In genomic region chr15:83162001-83162400, GRCm38 (mm10) we compare ENCODE assay signal across 20 mouse cellular contexts. TPM values are rescaled to one million over a fixed set of nuclear protein-coding genes. Genes with fewer than 3 reads are reported as not detected.
DNase-seq lines count a peak whose midpoint lies in the region; ATAC-seq and TF ChIP-seq lines count a peak whose summit lies in the region.
"Had no signal": no experiment of that assay in that cellular context is flagged by ENCODE, and none has a peak within 500 bp of the region (broad histone marks: within the 10 kb centered on the region; RNA-seq: fewer than 3 reads in every experiment).

No protein-coding gene starts in this region.

- ATAC-seq in forebrain, embryonic 11.5 days (replicated peaks; ENCODE audit: low FRiP score), result no peak
- no peak for ATAC-seq in hindbrain, embryonic 13.5 days (ENCODE audit: low FRiP score)
- no peak for ATAC-seq in hindbrain, embryonic 11.5 days (ENCODE audit: low FRiP score)
- no peak for ATAC-seq in liver, postnatal 0 days
- ATAC-seq in liver, embryonic 11.5 days (replicated peaks; ENCODE audit: low FRiP score), result no peak
- ATAC-seq: activated CD4-positive, CD25-positive, alpha-beta regulatory T cell, adult 4 months; forebrain, embryonic 14.5 days; intestine, embryonic 15.5 days; Patski had no signal

- H3K9me3 ChIP-seq in forebrain, embryonic 10.5 days, result no peaks in the 10 kb centered on the region
- H3K9me3 ChIP-seq in forebrain, embryonic 11.5 days (ENCODE audit: control insufficient read depth, low read length), result no peaks in the 10 kb centered on the region
- 0 out of 2 replicates have a peak, but pooled peaks cover 3% of the 10 kb centered on the region for H3K9me3 ChIP-seq in hindbrain, embryonic 13.5 days
- no peaks in the 10 kb centered on the region for H3K9me3 ChIP-seq in hindbrain, embryonic 11.5 days (ENCODE audit: control insufficient read depth, low read length)
- no peaks in the 10 kb centered on the region for H3K9me3 ChIP-seq in liver, postnatal 0 days (ENCODE audit: low read length)
- H3K9me3 ChIP-seq in liver, embryonic 11.5 days (ENCODE audit: control insufficient read depth, low read length), result no peaks in the 10 kb centered on the region
- no peaks in the 10 kb centered on the region for H3K9me3 ChIP-seq in embryonic facial prominence, embryonic 10.5 days
- H3K9me3 ChIP-seq: embryonic facial prominence, embryonic 13.5 days; heart, embryonic 15.5 days; intestine, embryonic 15.5 days had no signal

- peaks cover 78% of the 10 kb centered on the region for H3K36me3 ChIP-seq in forebrain, embryonic 10.5 days (replicated peaks)
- no peaks in the 10 kb centered on the region; the same call in 1 of the 2 replicates for H3K36me3 ChIP-seq in forebrain, embryonic 11.5 days (ENCODE audit: control insufficient read depth, insufficient read depth, low read length)
- peaks cover 71% of the 10 kb centered on the region for H3K36me3 ChIP-seq in hindbrain, embryonic 13.5 days
- H3K36me3 ChIP-seq in hindbrain, embryonic 11.5 days (ENCODE audit: control insufficient read depth, insufficient read depth, low read length), result 0 out of 2 replicates have a peak, but pooled peaks cover 9% of the 10 kb centered on the region
- H3K36me3 ChIP-seq in liver, postnatal 0 days (replicated peaks; ENCODE audit: insufficient read depth, low read length), result peaks cover 69% of the 10 kb centered on the region
- peaks cover 38% of the 10 kb centered on the region for H3K36me3 ChIP-seq in liver, embryonic 11.5 days (ENCODE audit: control insufficient read depth, insufficient read depth, low read length)
- H3K36me3 ChIP-seq in embryonic facial prominence, embryonic 10.5 days (replicated peaks), result peaks cover 82% of the 10 kb centered on the region

- 90% methylated on average over 4 of the region's 4 CpGs for WGBS in forebrain, embryonic 10.5 days
- 94% methylated on average over 4 of the region's 4 CpGs for WGBS in forebrain, embryonic 11.5 days
- 87% methylated on average over 4 of the region's 4 CpGs for WGBS in hindbrain, embryonic 13.5 days
- WGBS in hindbrain, embryonic 11.5 days, result 89% methylated on average over 4 of the region's 4 CpGs
- WGBS in liver, postnatal 0 days (ENCODE audit: insufficient replicate concordance), result 89% methylated on average over 4 of the region's 4 CpGs
- 85% methylated on average over 4 of the region's 4 CpGs for WGBS in liver, embryonic 11.5 days
- 92% methylated on average over 4 of the region's 4 CpGs for WGBS in embryonic facial prominence, embryonic 10.5 days

- no peak overlapping the region for H3K9ac ChIP-seq in forebrain, embryonic 11.5 days (ENCODE audit: low read length)
- H3K9ac ChIP-seq in hindbrain, embryonic 13.5 days, result 0 out of 2 replicates have a peak overlapping the region, but pooled peaks have one; percentile 24
- H3K9ac ChIP-seq in hindbrain, embryonic 11.5 days (ENCODE audit: low read depth, low read length), result no peak overlapping the region
- no peak overlapping the region for H3K9ac ChIP-seq in liver, postnatal 0 days (replicated peaks)
- H3K9ac ChIP-seq in liver, embryonic 11.5 days (ENCODE audit: low read depth, low read length), result no peak overlapping the region
- H3K9ac ChIP-seq: embryonic facial prominence, embryonic 13.5 days; heart, embryonic 15.5 days; intestine, embryonic 15.5 days had no signal

- no peak overlapping the region for H3K4me3 ChIP-seq in forebrain, embryonic 10.5 days
- no peak overlapping the region for H3K4me3 ChIP-seq in forebrain, embryonic 11.5 days (ENCODE audit: low read depth, low read length)
- no peak overlapping the region for H3K4me3 ChIP-seq in hindbrain, embryonic 13.5 days
- H3K4me3 ChIP-seq in hindbrain, embryonic 11.5 days (ENCODE audit: low read depth, low read length), result no peak overlapping the region
- H3K4me3 ChIP-seq in liver, postnatal 0 days (ENCODE audit: low read depth, low read length), result no peak overlapping the region
- H3K4me3 ChIP-seq in liver, embryonic 11.5 days (ENCODE audit: low read depth, low read length), result no peak overlapping the region
- no peak overlapping the region for H3K4me3 ChIP-seq in embryonic facial prominence, embryonic 10.5 days
- H3K4me3 ChIP-seq: embryonic facial prominence, embryonic 13.5 days; heart, adult 2 months; heart, embryonic 15.5 days; hindbrain, embryonic 12.5 days; intestine, embryonic 15.5 days had no signal

- H3K27ac ChIP-seq in forebrain, embryonic 10.5 days, result 0 out of 2 replicates have a peak overlapping the region, but pooled peaks have one; percentile 7
- no peak overlapping the region for H3K27ac ChIP-seq in forebrain, embryonic 11.5 days (ENCODE audit: low read depth, low read length)
- H3K27ac ChIP-seq in hindbrain, embryonic 13.5 days, result no peak overlapping the region
- no peak overlapping the region for H3K27ac ChIP-seq in hindbrain, embryonic 11.5 days (ENCODE audit: low read depth, low read length)
- H3K27ac ChIP-seq in liver, postnatal 0 days (ENCODE audit: low read depth), result peak overlapping the region; percentile 66; the same call in 1 of the 2 replicates
- no peak overlapping the region for H3K27ac ChIP-seq in liver, embryonic 11.5 days (ENCODE audit: low read depth, low read length)
- H3K27ac ChIP-seq in embryonic facial prominence, embryonic 10.5 days (replicated peaks), result peak overlapping the region; percentile 70; the same call in 1 of the 2 replicates
- H3K27ac ChIP-seq: embryonic facial prominence, embryonic 13.5 days; heart, adult 2 months; heart, embryonic 15.5 days; intestine, embryonic 15.5 days had no signal

- no peak overlapping the region for H3K4me2 ChIP-seq in forebrain, embryonic 11.5 days (ENCODE audit: low read depth, low read length, severe bottlenecking)
- no peak overlapping the region for H3K4me2 ChIP-seq in hindbrain, embryonic 13.5 days
- no peak overlapping the region for H3K4me2 ChIP-seq in hindbrain, embryonic 11.5 days (replicated peaks; ENCODE audit: low read depth, low read length)
- H3K4me2 ChIP-seq in liver, postnatal 0 days (ENCODE audit: low read depth, low read length), result no peak overlapping the region
- H3K4me2 ChIP-seq in liver, embryonic 11.5 days, result no peak overlapping the region
- H3K4me2 ChIP-seq: embryonic facial prominence, embryonic 13.5 days; heart, embryonic 11.5 days; heart, embryonic 15.5 days; hindbrain, embryonic 12.5 days; intestine, embryonic 15.5 days had no signal

- TF ChIP-seq CTCF in liver, postnatal 0 days (IDR thresholded peaks at IDR 0.05; ENCODE audit: low read depth), result no peak

- H3K4me1 ChIP-seq in forebrain, embryonic 10.5 days, result peaks cover 28% of the 10 kb centered on the region
- no peaks in the 10 kb centered on the region for H3K4me1 ChIP-seq in forebrain, embryonic 11.5 days (replicated peaks; ENCODE audit: control insufficient read depth, insufficient read depth, low read length)
- peaks cover 17% of the 10 kb centered on the region for H3K4me1 ChIP-seq in hindbrain, embryonic 13.5 days (replicated peaks)
- H3K4me1 ChIP-seq in hindbrain, embryonic 11.5 days (replicated peaks; ENCODE audit: control insufficient read depth, insufficient read depth, low read length), result 0 out of 2 replicates have a peak, but pooled peaks cover 2% of the 10 kb centered on the region
- H3K4me1 ChIP-seq in liver, postnatal 0 days (ENCODE audit: insufficient read depth), result peaks cover 26% of the 10 kb centered on the region
- H3K4me1 ChIP-seq in liver, embryonic 11.5 days (replicated peaks; ENCODE audit: control insufficient read depth, insufficient read depth, low read length), result peaks cover 29% of the 10 kb centered on the region
- H3K4me1 ChIP-seq in embryonic facial prominence, embryonic 10.5 days, result peaks cover 31% of the 10 kb centered on the region

- no peaks in the 10 kb centered on the region for H3K27me3 ChIP-seq in forebrain, embryonic 10.5 days (ENCODE audit: poor library complexity, severe bottlenecking)
- H3K27me3 ChIP-seq in forebrain, embryonic 11.5 days (ENCODE audit: control insufficient read depth, insufficient read depth, low read length), result no peaks in the 10 kb centered on the region
- H3K27me3 ChIP-seq in hindbrain, embryonic 13.5 days, result no peaks in the 10 kb centered on the region
- H3K27me3 ChIP-seq in hindbrain, embryonic 11.5 days (ENCODE audit: control insufficient read depth, insufficient read depth, low read length), result no peaks in the 10 kb centered on the region
- H3K27me3 ChIP-seq in liver, postnatal 0 days (ENCODE audit: insufficient read depth, low read length), result no peaks in the 10 kb centered on the region
- H3K27me3 ChIP-seq in liver, embryonic 11.5 days (replicated peaks; ENCODE audit: control insufficient read depth, insufficient read depth, low read length), result no peaks in the 10 kb centered on the region
- no peaks in the 10 kb centered on the region for H3K27me3 ChIP-seq in embryonic facial prominence, embryonic 10.5 days (replicated peaks; ENCODE audit: low read depth, poor library complexity, severe bottlenecking)
- H3K27me3 ChIP-seq: CH12.LX; embryonic facial prominence, embryonic 13.5 days; heart, embryonic 15.5 days; hindbrain, embryonic 12.5 days; intestine, embryonic 15.5 days; Patski had no signal

- no peak for DNase-seq in forebrain, embryonic 10.5 days (ENCODE audit: extremely low spot score, low spot score)
- DNase-seq in forebrain, embryonic 11.5 days (ENCODE audit: low spot score), result no peak
- no peak for DNase-seq in hindbrain, embryonic 11.5 days (ENCODE audit: low spot score)
- no peak for DNase-seq in liver, postnatal 0 days
- DNase-seq in liver, embryonic 11.5 days (ENCODE audit: low spot score), result no peak
- DNase-seq in embryonic facial prominence, embryonic 10.5 days (ENCODE audit: low spot score), result no peak
- DNase-seq: adrenal gland, postnatal 14 days; cerebellum, adult 2 months; cerebellum, postnatal 14 days; heart, adult 2 months had no signal

- TF ChIP-seq EP300 in liver, postnatal 0 days (IDR thresholded peaks at IDR 0.05; ENCODE audit: low read depth), result no peak

RNA-seq across cellular contexts. Expression of gene Cyb5r3, which starts 10.4 kb away (rescaled TPM):
- 187 and 200 TPM in 2 replicates for polyA plus RNA-seq in forebrain, embryonic 10.5 days (2016; fragmentation: Nextera tagmentation; extraction: Ambion mirVana)
- polyA plus RNA-seq in forebrain, embryonic 11.5 days (2014; fragmentation: Nextera tagmentation; extraction: Ambion mirVana), result 161 and 181 TPM in 2 replicates
- polyA plus RNA-seq in hindbrain, embryonic 13.5 days (2015; fragmentation: Nextera tagmentation; extraction: Ambion mirVana), result 117 and 134 TPM in 2 replicates
- polyA plus RNA-seq in hindbrain, embryonic 11.5 days (2014; fragmentation: Nextera tagmentation; extraction: Ambion mirVana), result 182 and 205 TPM in 2 replicates
- polyA plus RNA-seq in liver, postnatal 0 days (2015; fragmentation: Nextera tagmentation; extraction: Ambion mirVana), result 89.1 and 94.2 TPM in 2 replicates
- 210 and 219 TPM in 2 replicates for polyA plus RNA-seq in liver, embryonic 11.5 days (2014; fragmentation: Nextera tagmentation; extraction: Ambion mirVana)
- 194 and 204 TPM in 2 replicates for polyA plus RNA-seq in embryonic facial prominence, embryonic 10.5 days (2016; fragmentation: Nextera tagmentation; extraction: Ambion mirVana)

RNA-seq across cellular contexts. Expression of gene Poldip3, which starts 12.8 kb away (rescaled TPM):
- polyA plus RNA-seq in forebrain, embryonic 10.5 days (2016; fragmentation: Nextera tagmentation; extraction: Ambion mirVana), result 180 and 185 TPM in 2 replicates
- 183 and 196 TPM in 2 replicates for polyA plus RNA-seq in forebrain, embryonic 11.5 days (2014; fragmentation: Nextera tagmentation; extraction: Ambion mirVana)
- polyA plus RNA-seq in hindbrain, embryonic 13.5 days (2015; fragmentation: Nextera tagmentation; extraction: Ambion mirVana), result 144 and 146 TPM in 2 replicates
- polyA plus RNA-seq in hindbrain, embryonic 11.5 days (2014; fragmentation: Nextera tagmentation; extraction: Ambion mirVana), result 162 and 163 TPM in 2 replicates
- polyA plus RNA-seq in liver, postnatal 0 days (2015; fragmentation: Nextera tagmentation; extraction: Ambion mirVana), result 30.2 and 32.5 TPM in 2 replicates
- polyA plus RNA-seq in liver, embryonic 11.5 days (2014; fragmentation: Nextera tagmentation; extraction: Ambion mirVana), result 117 and 127 TPM in 2 replicates
- polyA plus RNA-seq in embryonic facial prominence, embryonic 10.5 days (2016; fragmentation: Nextera tagmentation; extraction: Ambion mirVana), result 181 and 182 TPM in 2 replicates

RNA-seq across cellular contexts. Expression of gene Rrp7a, which starts 39.4 kb away (rescaled TPM):
- 81.9 and 86.5 TPM in 2 replicates for polyA plus RNA-seq in forebrain, embryonic 10.5 days (2016; fragmentation: Nextera tagmentation; extraction: Ambion mirVana)
- 71.2 and 79.7 TPM in 2 replicates for polyA plus RNA-seq in forebrain, embryonic 11.5 days (2014; fragmentation: Nextera tagmentation; extraction: Ambion mirVana)
- 72.7 and 74.8 TPM in 2 replicates for polyA plus RNA-seq in hindbrain, embryonic 13.5 days (2015; fragmentation: Nextera tagmentation; extraction: Ambion mirVana)
- polyA plus RNA-seq in hindbrain, embryonic 11.5 days (2014; fragmentation: Nextera tagmentation; extraction: Ambion mirVana), result 54.6 and 63.4 TPM in 2 replicates
- 15.2 and 16.0 TPM in 2 replicates for polyA plus RNA-seq in liver, postnatal 0 days (2015; fragmentation: Nextera tagmentation; extraction: Ambion mirVana)
- polyA plus RNA-seq in liver, embryonic 11.5 days (2014; fragmentation: Nextera tagmentation; extraction: Ambion mirVana), result 71.1 and 77.6 TPM in 2 replicates
- polyA plus RNA-seq in embryonic facial prominence, embryonic 10.5 days (2016; fragmentation: Nextera tagmentation; extraction: Ambion mirVana), result 87.2 and 90.4 TPM in 2 replicates

Comparison
In these comparisons a context has a peak if more than half of its experiments do, and no peak if none do; other contexts are left out.
1. H3K27ac ChIP-seq: peak in forebrain, embryonic 10.5 days (single experiment), liver, postnatal 0 days (single experiment) and embryonic facial prominence, embryonic 10.5 days (single experiment); none in forebrain, embryonic 11.5 days (single experiment), hindbrain, embryonic 13.5 days (single experiment), hindbrain, embryonic 11.5 days (single experiment) and liver, embryonic 11.5 days (single experiment).